Mouse (Mus musculus): ENCODE results near the gene Cfap97d1. TPM values are rescaled to one million over a fixed set of nuclear protein-coding genes. Genes with fewer than 3 reads are reported as not detected.
A peak's percentile ranks its signal among the peaks of the same experiment; 100 is the strongest.

Gene Cfap97d1
- polyA plus RNA-seq, 1 experiment from 2014 or later: not detected

GRCm38 (mm10) chr11:102016136-102016535 lies 32.1 kb downstream of the Cfap97d1 start:
- WGBS: 95% methylated on average over 1 of the region's 1 CpGs
- no peak for DNase-seq (ENCODE audit: low spot score)
- H3K9me3 ChIP-seq: no peaks in the 10 kb centered on the region
- no peaks in the 10 kb centered on the region for H3K27me3 ChIP-seq (replicated peaks; ENCODE audit: low read depth, poor library complexity, severe bottlenecking)
- H3K36me3 ChIP-seq (replicated peaks): peaks cover 61% of the 10 kb centered on the region
- H3K4me3 ChIP-seq: no peak overlapping the region
- no peak overlapping the region for H3K27ac ChIP-seq (replicated peaks)
- peaks cover 6% of the 10 kb centered on the region; the same call in 1 of the 2 replicates for H3K4me1 ChIP-seq

- peaks cover 13% of the 10 kb centered on the region for H3K27me3 ChIP-seq (replicated peaks; ENCODE audit: low read depth, poor library complexity, severe bottlenecking)
- no peaks in the 10 kb centered on the region for H3K9me3 ChIP-seq
- no peak for DNase-seq (ENCODE audit: low spot score)
- no peak overlapping the region for H3K4me3 ChIP-seq
- WGBS: 78% methylated on average over 9 of the region's 9 CpGs
- H3K36me3 ChIP-seq (replicated peaks): peaks cover 58% of the 10 kb centered on the region
- H3K27ac ChIP-seq (replicated peaks): no peak overlapping the region
- peaks cover 11% of the 10 kb centered on the region; the same call in 1 of the 2 replicates for H3K4me1 ChIP-seq
Measured at GRCm38 (mm10) chr11:102019736-102020135, 35.7 kb downstream of the Cfap97d1 start.

- Histone ChIP-seq H3K4me3 (no peak overlapping the region), H3K27ac (replicated peaks) (no peak overlapping the region), H3K4me1 (peaks cover 16% of the 10 kb centered on the region), H3K36me3 (replicated peaks) (peaks cover 49% of the 10 kb centered on the region), H3K27me3 (replicated peaks; ENCODE audit: low read depth, poor library complexity, severe bottlenecking) (peaks cover 27% of the 10 kb centered on the region), H3K9me3 (no peaks in the 10 kb centered on the region)
- 68% methylated on average over 5 of the region's 5 CpGs for WGBS
- DNase-seq (ENCODE audit: low spot score): no peak
Measured at GRCm38 (mm10) chr11:102021196-102021595, 37.1 kb downstream of the Cfap97d1 start.

GRCm38 (mm10) chr11:102023406-102023805 lies 39.3 kb downstream of the Cfap97d1 start:
- H3K9me3 ChIP-seq: no peaks in the 10 kb centered on the region
- H3K27me3 ChIP-seq (replicated peaks; ENCODE audit: low read depth, poor library complexity, severe bottlenecking): peaks cover 39% of the 10 kb centered on the region
- WGBS: 86% methylated on average over 13 of the region's 13 CpGs
- DNase-seq (ENCODE audit: low spot score): no peak
- H3K27ac ChIP-seq (replicated peaks): no peak overlapping the region
- H3K36me3 ChIP-seq (replicated peaks): peaks cover 34% of the 10 kb centered on the region
- H3K4me3 ChIP-seq: no peak overlapping the region
- H3K4me1 ChIP-seq: peaks cover 34% of the 10 kb centered on the region

GRCm38 (mm10) chr11:102024084-102024758 lies 40.1 kb downstream of the Cfap97d1 start:
- Histone ChIP-seq H3K27me3 (replicated peaks; ENCODE audit: low read depth, poor library complexity, severe bottlenecking) (peaks cover 45% of the 10 kb centered on the region), H3K4me1 (peaks cover 34% of the 10 kb centered on the region), H3K9me3 (no peaks in the 10 kb centered on the region), H3K4me3 (no peak overlapping the region), H3K36me3 (replicated peaks) (peaks cover 30% of the 10 kb centered on the region), H3K27ac (replicated peaks) (no peak overlapping the region)
- WGBS: 86% methylated on average over 6 of the region's 6 CpGs
- no peak for DNase-seq (ENCODE audit: low spot score)

- H3K36me3 ChIP-seq (replicated peaks): peaks cover 28% of the 10 kb centered on the region
- no peak overlapping the region for H3K27ac ChIP-seq (replicated peaks)
- no peak for DNase-seq (ENCODE audit: low spot score)
- peaks cover 48% of the 10 kb centered on the region for H3K27me3 ChIP-seq (replicated peaks; ENCODE audit: low read depth, poor library complexity, severe bottlenecking)
- WGBS: 78% methylated on average over 4 of the region's 4 CpGs
- peaks cover 34% of the 10 kb centered on the region for H3K4me1 ChIP-seq
- H3K9me3 ChIP-seq: no peaks in the 10 kb centered on the region
- H3K4me3 ChIP-seq: peak overlapping the region; percentile 76; the same call in 1 of the 2 replicates
Measured at GRCm38 (mm10) chr11:102024875-102025274, 40.8 kb downstream of the Cfap97d1 start.

- Histone ChIP-seq H3K9me3 (no peaks in the 10 kb centered on the region), H3K4me1 (peaks cover 34% of the 10 kb centered on the region), H3K27ac (replicated peaks) (no peak overlapping the region), H3K4me3 (peak overlapping the region; percentile 76), H3K36me3 (replicated peaks) (peaks cover 24% of the 10 kb centered on the region), H3K27me3 (replicated peaks; ENCODE audit: low read depth, poor library complexity, severe bottlenecking) (peaks cover 49% of the 10 kb centered on the region)
- no peak for DNase-seq (ENCODE audit: low spot score)
- WGBS: 27% methylated on average over 7 of the region's 7 CpGs
Measured at GRCm38 (mm10) chr11:102025354-102025753, 41.3 kb downstream of the Cfap97d1 start.

GRCm38 (mm10) chr11:102025991-102026660 lies 42.0 kb downstream of the Cfap97d1 start:
- H3K27me3 ChIP-seq (replicated peaks; ENCODE audit: low read depth, poor library complexity, severe bottlenecking): peaks cover 56% of the 10 kb centered on the region
- H3K4me1 ChIP-seq: peaks cover 34% of the 10 kb centered on the region
- DNase-seq (ENCODE audit: low spot score): no peak
- H3K9me3 ChIP-seq: no peaks in the 10 kb centered on the region
- WGBS: 4% methylated on average over 23 of the region's 23 CpGs
- peak overlapping the region; percentile 87 for H3K27ac ChIP-seq (replicated peaks)
- peak overlapping the region; percentile 76 for H3K4me3 ChIP-seq
- H3K36me3 ChIP-seq (replicated peaks): peaks cover 22% of the 10 kb centered on the region

GRCm38 (mm10) chr11:102026694-102027360 lies 42.7 kb downstream of the Cfap97d1 start:
- Histone ChIP-seq H3K27ac (replicated peaks) (peak overlapping the region; percentile 87), H3K9me3 (no peaks in the 10 kb centered on the region), H3K36me3 (replicated peaks) (peaks cover 17% of the 10 kb centered on the region), H3K4me3 (peak overlapping the region; percentile 76), H3K4me1 (peaks cover 34% of the 10 kb centered on the region), H3K27me3 (replicated peaks; ENCODE audit: low read depth, poor library complexity, severe bottlenecking) (peaks cover 62% of the 10 kb centered on the region)
- WGBS: 1% methylated on average over 64 of the region's 73 CpGs
- DNase-seq (ENCODE audit: low spot score): peak; percentile 83

GRCm38 (mm10) chr11:102027361-102028017 lies 43.4 kb downstream of the Cfap97d1 start:
- H3K4me1 ChIP-seq: peaks cover 34% of the 10 kb centered on the region
- H3K4me3 ChIP-seq: peak overlapping the region; percentile 76
- H3K27me3 ChIP-seq (replicated peaks; ENCODE audit: low read depth, poor library complexity, severe bottlenecking): peaks cover 62% of the 10 kb centered on the region
- no peaks in the 10 kb centered on the region for H3K9me3 ChIP-seq
- 6% methylated on average over 12 of the region's 12 CpGs for WGBS
- peak overlapping the region; percentile 87 for H3K27ac ChIP-seq (replicated peaks)
- peaks cover 10% of the 10 kb centered on the region for H3K36me3 ChIP-seq (replicated peaks)
- DNase-seq (ENCODE audit: low spot score): no peak

GRCm38 (mm10) chr11:102028087-102028816 lies 44.2 kb downstream of the Cfap97d1 start, which contains the start of gene Mpp3:
Gene Mpp3 (minus strand): TSS chr11:102028461.
- Histone ChIP-seq H3K27ac (replicated peaks) (peak within 1 kb of the TSS; percentile 87), H3K4me1 (peaks cover 34% of the 10 kb centered on the region), H3K36me3 (replicated peaks) (peaks cover 6% of the 10 kb centered on the region), H3K4me3 (peak within 1 kb of the TSS; percentile 76), H3K9me3 (no peaks in the 10 kb centered on the region), H3K27me3 (replicated peaks; ENCODE audit: low read depth, poor library complexity, severe bottlenecking) (peaks cover 62% of the 10 kb centered on the region)
- WGBS: 73% methylated on average over 6 of the region's 6 CpGs
- DNase-seq (ENCODE audit: low spot score): no peak

- Histone ChIP-seq H3K4me3 (no peak overlapping the region), H3K27ac (replicated peaks) (no peak overlapping the region), H3K9me3 (no peaks in the 10 kb centered on the region), H3K27me3 (replicated peaks; ENCODE audit: low read depth, poor library complexity, severe bottlenecking) (peaks cover 54% of the 10 kb centered on the region), H3K36me3 (replicated peaks) (no peaks in the 10 kb centered on the region), H3K4me1 (peaks cover 30% of the 10 kb centered on the region)
- WGBS: 81% methylated on average over 4 of the region's 4 CpGs
- DNase-seq (ENCODE audit: low spot score): no peak
Measured at GRCm38 (mm10) chr11:102029304-102029703, 45.2 kb downstream of the Cfap97d1 start.

Data from embryonic facial prominence, embryonic 10.5 days (tissue).